Mouse (Mus musculus) cerebellum, postnatal 25 days (tissue): ENCODE measurements around the gene Tmem135.
A peak's percentile ranks its signal among the peaks of the same experiment; 100 is the strongest.

Source experiments
- DNase-seq, 2 experiments: peaks; one replicate each; pipeline ENCODE4 v3.0.0; 2021; ENCODE audit warnings: mixed read lengths in 2 of 2

The Tmem135 gene

GRCm38 (mm10) chr7:89416027-89416426 is 12.0 kb upstream of the Tmem135 start:
- DNase-seq, result no peak

DNA sequence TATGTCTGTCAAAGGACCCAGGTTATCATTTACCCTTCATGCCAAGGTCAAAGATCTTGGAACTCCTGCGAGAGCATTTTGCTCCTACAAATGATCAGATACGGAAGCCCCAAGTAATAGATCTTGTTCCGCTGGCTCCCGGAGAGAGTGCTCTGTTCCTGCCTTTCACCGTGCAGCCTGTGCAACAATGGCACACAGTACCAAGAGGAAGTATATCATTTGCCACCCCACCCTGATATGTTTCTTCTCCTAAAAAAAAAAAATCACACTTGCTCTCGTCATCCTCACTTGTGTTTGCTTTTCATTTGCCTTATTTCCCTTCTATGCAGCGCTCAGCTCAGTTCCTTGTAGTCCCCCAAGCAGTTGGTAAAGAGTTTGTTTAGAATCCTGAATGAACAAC is 8.1 kb upstream of the Tmem135 start:
- no peak for DNase-seq

- DNase-seq, result peak in 1 of 2 experiments; percentile 44
These were observed 7.3 kb upstream of the Tmem135 start for GRCm38 (mm10) chr7:89411346-89411745.

DNA sequence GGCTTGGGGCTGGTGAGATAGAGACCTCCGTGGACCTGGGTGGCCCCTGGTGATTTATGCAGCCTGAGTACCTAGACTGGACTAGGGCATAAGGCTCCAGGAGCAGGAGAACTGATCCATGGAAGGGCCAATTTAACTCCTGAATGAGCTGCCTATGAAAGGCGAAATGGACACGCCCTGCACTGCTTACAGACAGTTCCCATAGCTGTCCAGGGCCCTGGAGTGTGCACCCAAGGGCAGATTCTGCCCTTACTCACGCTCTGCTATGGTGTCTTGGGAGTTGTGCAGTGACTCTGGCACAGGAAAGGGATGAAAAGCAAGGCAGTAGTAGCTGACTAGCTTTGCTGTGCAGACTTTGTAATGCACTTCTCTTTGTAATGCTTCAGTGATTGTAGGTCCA is 6.3 kb upstream of the Tmem135 start:
- no peak for DNase-seq

DNA sequence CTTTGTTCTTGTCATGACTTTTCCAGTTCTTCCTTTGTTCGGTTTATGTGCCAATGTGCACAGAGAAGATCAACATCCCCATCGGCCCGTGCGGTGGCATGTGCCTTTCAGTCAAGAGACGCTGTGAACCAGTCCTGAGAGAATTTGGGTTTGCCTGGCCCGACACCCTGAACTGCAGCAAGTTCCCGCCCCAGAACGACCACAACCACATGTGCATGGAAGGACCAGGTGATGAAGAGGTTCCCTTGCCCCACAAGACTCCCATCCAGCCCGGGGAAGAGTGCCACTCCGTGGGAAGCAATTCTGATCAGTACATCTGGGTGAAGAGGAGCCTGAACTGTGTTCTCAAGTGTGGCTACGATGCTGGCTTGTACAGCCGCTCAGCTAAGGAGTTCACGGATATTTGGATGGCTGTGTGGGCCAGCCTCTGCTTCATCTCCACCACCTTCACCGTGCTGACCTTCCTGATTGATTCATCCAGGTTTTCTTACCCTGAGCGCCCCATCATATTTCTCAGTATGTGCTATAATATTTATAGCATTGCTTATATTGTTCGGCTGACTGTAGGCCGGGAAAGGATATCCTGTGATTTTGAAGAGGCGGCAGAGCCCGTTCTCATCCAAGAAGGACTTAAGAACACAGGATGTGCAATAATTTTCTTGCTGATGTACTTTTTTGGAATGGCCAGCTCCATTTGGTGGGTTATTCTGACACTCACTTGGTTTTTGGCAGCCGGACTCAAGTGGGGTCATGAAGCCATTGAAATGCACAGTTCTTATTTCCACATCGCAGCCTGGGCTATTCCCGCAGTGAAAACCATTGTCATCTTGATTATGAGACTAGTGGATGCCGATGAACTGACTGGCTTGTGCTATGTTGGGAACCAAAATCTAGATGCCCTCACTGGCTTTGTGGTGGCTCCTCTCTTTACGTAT is 3.3 kb upstream of the Tmem135 start:
- no peak for DNase-seq

GRCm38 (mm10) chr7:89406011-89406410 is 2.0 kb upstream of the Tmem135 start:
- no peak for DNase-seq

DNA sequence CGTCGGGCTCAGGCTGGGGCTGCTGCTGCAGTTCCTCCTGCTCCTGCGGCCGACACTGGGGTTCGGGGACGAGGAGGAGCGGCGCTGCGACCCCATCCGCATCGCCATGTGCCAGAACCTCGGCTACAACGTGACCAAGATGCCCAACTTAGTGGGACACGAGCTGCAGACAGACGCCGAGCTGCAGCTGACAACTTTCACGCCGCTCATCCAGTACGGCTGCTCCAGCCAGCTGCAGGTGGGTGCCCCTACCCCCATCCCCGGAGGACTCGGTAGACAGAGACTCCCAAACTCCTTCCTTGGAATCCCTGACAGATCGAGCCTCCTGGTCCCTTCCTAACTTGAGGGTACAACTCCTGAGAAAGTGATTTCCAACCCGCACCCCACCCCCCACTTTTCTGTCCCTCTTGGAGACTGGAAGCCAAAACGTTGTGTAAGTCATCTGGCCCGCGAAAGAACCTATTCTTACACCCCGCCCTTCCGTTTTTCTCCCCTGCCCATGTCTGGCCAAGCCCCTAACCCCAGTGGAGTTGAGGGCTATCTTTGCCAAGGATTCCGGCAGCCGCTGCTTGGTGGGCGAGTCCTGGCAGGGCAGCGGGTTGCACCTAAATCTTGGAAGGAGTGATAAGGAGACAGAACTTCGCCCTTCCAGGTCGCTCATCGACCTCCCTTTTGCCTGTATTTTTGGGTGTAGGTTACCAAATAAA is 865 bp upstream of the Tmem135 start:
- no peak for DNase-seq

DNA sequence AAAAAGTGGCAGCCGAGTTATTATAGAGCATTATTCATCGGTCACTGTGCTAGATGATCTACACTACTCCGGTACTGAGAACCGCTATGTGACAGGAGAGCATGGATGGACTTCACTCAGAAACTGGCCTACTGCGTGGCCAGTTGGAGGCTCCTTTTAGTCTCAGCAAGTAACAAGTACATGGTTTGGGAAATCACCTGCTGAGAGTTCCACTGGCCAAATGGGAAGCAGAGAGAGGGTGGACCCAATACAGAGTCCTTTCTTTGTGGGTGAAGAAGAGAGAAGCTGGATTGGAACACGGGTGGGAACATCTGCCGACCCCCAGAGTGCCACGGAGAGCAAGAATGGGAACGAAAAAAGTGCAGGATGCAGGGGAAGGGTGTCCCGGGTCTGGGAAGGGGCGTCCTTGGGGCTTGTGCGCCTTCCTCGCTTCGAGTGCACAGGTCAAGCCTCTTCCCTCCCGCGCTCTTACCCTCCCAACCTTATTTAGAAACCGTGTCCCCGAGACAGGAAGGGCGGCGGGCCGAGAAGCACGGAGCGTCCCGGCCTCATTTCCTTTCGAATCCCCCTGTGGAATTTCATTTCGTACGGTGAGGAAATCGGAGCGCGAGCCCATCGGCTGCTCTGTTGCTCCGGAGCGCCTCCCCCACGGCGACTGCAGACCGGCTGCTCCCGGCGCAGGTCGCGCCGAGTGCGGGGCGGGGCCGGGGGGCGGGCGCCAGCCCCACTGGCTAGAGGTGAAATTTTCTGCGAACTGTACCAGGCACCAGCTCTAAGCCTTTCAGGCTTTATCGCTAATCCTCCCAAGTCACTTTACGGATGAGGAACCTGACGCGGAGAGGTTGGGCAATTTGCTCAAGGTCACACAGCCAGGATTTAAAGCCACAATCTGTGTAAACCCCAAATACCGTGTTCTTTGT is 709 bp downstream of the Tmem135 start:
- peak; percentile 78 to 85 for DNase-seq

- DNase-seq, result no peak
These were observed 2.1 kb downstream of the Tmem135 start for GRCm38 (mm10) chr7:89401936-89402335.

DNA sequence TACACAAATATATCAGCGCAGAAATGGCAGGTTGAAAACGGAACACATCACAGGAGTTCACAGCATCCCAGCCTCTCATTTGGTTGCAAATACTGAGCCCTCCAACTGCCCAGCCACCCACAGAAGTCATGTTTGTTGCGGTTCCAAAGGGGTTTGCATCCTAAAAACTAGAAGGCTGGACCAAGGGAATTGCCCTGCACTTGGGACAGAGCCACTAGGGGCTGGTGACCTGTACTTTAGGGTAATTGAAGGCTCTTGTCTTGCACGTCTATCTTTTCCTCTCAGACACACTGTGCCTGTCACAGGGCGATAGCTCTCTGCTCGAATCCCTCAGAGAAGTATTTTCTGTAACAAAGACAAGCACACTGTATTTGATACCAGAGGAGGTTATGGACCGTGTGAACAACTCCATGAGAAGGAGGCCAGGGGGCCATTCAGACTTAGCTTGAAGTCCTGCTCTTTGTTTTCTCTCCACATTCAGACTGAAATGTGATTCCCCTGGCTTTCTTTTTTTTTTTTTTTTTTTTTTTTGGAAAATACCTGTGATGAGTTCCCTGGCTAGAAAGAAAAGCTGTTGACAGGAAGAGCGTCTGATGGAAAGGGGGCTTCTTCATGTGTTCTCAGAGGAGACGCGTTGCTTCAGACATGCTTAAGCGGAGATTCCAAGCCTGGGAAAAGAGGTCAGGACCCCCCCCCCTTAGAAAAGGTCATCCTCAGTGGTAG is 2.7 kb downstream of the Tmem135 start:
- no peak for DNase-seq

DNA sequence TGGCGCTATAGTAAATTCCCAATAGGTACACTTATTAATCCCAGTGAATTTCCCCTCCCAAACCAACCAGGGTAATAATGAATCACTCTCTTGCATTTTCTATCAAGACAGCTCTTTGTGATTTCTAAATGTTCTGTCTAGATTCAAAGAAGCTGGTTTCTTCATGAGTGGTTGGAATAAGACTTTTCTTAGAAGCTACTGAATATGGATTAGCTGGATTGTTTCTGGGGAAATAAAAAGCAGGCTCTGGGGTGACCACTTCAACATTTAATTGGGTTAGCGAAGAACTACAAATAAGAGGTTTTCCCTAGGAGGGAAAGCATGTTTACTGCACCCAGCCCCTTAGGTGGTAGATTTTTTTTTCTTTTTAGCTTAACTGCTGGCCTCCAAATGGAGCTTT is 3.3 kb downstream of the Tmem135 start:
- DNase-seq, result no peak

DNA sequence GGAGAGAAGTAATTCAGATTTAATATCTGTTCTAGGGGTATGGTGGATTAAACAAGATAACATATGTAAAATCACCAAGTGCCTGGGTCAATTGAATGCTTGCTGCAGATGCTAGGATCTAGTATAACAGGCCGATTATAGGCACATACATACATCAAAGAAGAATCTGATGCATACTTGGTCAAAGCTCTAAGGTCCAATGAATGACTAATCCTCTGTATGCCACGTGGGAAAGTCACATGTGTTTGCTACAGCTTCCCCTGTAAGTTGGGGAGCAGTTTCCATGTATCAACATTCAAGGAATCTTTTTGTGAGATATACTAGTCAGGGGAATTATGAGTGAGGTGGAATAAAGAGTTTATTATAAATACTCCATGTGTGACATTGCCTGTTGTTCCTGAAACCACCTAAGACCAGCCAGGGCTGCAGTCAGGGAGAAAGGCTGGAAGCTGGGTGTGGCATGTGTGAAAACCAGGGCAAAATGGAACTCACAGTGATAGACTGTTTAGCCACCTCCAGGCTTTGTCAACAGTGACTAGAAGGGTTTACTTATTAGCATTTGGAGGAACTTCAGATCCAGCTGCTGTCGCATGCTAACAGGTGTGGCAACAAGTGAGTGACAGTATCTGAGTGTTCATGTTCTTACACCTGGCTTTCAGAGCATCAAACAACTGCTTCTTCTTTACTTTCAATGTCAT is 6.0 kb downstream of the Tmem135 start:
- no peak for DNase-seq

DNA sequence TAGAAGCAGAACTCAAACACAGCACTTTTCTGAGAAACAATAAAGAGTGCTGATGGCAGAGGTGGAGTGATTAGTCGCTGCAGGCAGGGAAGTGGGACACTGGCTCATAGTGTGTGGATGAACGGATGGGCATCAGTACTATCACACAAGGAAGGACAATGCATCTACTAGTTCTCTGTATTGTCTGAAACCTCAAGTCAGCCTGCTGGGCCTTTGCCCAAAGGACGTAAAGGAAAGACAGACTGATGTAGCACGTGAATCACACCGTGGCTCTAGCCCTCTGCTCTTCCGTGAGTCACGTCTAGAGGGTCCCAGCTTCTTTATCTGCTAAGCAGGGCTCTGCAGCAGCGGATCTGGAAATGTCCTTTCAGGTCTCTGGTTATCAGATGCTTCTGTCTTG is 7.6 kb downstream of the Tmem135 start:
- no peak for DNase-seq

- DNase-seq, result no peak
These were observed 8.6 kb downstream of the Tmem135 start for GRCm38 (mm10) chr7:89395399-89395798.

DNA sequence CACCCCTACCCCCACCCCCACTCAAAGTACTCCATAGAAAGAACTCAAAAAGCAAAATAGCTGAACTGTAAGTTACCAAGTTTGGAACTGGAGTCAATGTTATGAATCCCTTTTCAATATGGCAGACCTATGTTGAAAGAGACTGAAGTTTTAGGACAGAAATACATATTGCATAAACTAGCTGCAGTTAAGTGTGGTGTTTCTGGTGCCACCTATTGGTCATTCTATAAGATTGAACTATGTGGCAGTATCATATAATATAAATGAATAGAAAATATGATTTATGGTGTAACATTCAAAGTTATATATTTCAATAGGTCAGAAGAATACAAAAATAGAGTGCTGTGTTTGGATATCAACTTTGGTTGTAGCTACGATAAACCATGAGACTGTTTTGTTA is 11.2 kb downstream of the Tmem135 start:
- no peak for DNase-seq

DNA sequence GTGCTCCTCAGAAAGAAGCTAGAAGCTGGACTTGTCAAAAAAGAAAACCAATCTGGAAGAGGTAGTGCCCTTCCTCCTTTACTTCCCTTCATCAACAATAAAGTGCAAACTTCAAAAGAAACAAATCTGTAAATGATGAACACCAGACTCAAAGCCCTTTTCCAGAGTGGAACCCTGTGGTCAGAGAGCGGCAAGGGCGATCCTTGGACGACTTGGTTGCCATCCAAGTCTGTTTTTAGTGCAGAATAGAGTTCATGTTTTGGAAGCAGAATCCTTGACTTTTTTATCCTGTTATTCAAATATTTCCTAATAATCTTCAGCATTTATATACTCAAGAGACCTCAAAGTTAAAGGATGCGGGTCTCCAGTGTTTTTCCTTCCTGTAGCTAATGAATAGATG is 11.6 kb downstream of the Tmem135 start:
- no peak for DNase-seq

DNA sequence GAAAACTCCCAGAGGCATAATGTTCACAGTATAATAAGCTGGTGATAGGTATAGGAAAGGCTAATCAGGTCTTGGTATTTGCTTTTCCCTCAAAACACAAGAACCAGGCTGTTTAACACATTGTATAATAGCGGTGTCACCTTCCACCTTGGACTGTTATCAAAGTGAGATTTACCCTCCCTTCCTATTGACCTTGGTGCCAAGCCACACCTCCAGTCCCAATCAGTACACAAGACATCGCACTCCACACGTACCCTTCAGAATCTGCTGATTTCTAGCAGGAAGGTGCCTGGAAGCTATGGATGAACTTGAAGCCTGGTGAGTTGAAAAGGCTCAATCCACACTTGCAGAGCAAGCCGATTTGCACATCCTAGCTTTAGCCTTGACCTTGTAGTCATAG is 12.2 kb downstream of the Tmem135 start:
- no peak for DNase-seq

DNA sequence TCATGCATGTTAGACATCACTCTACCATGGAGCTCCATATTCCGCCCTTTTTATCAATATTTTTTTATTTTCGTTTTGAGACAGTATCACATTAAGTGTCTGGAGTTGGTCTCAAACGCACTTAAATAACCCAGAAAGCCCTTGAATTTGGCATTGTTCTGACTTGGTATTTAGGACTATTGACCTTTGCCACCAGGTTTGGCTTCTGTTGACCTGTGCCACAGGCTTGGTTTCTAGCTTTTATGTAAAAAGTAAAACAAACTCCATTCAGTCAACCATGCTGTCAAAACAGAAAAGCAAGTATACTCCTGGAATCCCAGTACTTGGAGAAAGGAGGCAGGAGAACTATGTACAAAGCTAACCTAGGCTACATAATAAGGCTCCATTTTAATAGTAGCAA is 12.7 kb downstream of the Tmem135 start:
- DNase-seq, result no peak

GRCm38 (mm10) chr7:89390660-89391059 is 13.4 kb downstream of the Tmem135 start:
- DNase-seq, result no peak

DNA sequence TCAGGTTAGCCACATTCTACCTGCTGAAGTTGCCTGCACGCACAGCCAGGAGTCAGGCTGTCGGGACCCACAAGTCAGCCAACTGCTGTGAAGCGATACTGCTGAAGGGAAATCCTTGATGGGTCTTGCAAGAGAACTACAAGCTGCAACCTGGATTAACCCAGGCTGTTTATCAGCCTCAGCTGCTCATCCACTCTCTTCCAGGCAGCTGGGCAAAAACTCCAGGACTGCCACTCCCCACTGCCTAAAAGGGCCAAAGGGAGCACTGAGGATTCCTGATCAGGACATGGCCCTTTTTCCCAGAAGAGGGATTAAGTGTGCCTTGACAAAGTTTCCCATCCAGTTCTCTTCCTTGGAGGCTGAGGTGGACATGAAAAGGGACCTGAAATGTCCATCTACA is 15.0 kb downstream of the Tmem135 start:
- no peak for DNase-seq

GRCm38 (mm10) chr7:89382892-89383291 is 21.1 kb downstream of the Tmem135 start:
- DNase-seq, result no peak
